In genomic region chr4:134701934-134702333, GRCm38 (mm10) we compare ENCODE assay signal across 8 mouse cellular contexts. TPM values are rescaled to one million over a fixed set of nuclear protein-coding genes. Genes with fewer than 3 reads are reported as not detected.
DNase-seq lines count a peak whose midpoint lies in the region; ATAC-seq and TF ChIP-seq lines count a peak whose summit lies in the region.

No protein-coding gene starts in this region.

- peak; percentile 79 for TF ChIP-seq CTCF in G1E (IDR thresholded peaks at IDR 0.05; ENCODE audit: low read depth, low read length)
- TF ChIP-seq CTCF in cerebellum, adult 2 months (IDR thresholded peaks at IDR 0.05; ENCODE audit: borderline replicate concordance, insufficient read depth, low read depth, low read length): peak; percentile 94
- TF ChIP-seq CTCF in layer of hippocampus, adult 2 months (conservative IDR thresholded peaks at IDR 0.05): peak; percentile 99

- peaks cover 32% of the 10 kb centered on the region for H3K27me3 ChIP-seq in G1E (ENCODE audit: insufficient read depth, low read length)
- no peaks in the 10 kb centered on the region for H3K27me3 ChIP-seq in cerebellum, adult 2 months (ENCODE audit: control insufficient read depth, insufficient read depth, low read length)
- H3K27me3 ChIP-seq in forebrain, embryonic 16.5 days (replicated peaks; ENCODE audit: control insufficient read depth, insufficient read depth, low read length): peaks cover 4% of the 10 kb centered on the region; the same call in 1 of the 2 replicates
- peaks cover 13% of the 10 kb centered on the region; the same call in 1 of the 2 replicates for H3K27me3 ChIP-seq in lung, embryonic 16.5 days (ENCODE audit: control insufficient read depth, insufficient read depth, low read depth, low read length)

- H3K9ac ChIP-seq in forebrain, embryonic 16.5 days (replicated peaks; ENCODE audit: low read depth, low read length): no peak overlapping the region; the same call in 1 of the 2 replicates
- peak overlapping the region; percentile 42; the same call in 1 of the 2 replicates for H3K9ac ChIP-seq in lung, embryonic 16.5 days (ENCODE audit: low read length)

- ATAC-seq in G1E (ENCODE audit: extremely low read depth, insufficient number of reproducible peaks, low FRiP score, poor library complexity, severe bottlenecking): no peak
- ATAC-seq in forebrain, embryonic 16.5 days: no peak
- no peak for ATAC-seq in lung, embryonic 16.5 days (ENCODE audit: low read depth)

- peak overlapping the region; percentile 73 for H3K27ac ChIP-seq in cerebellum, adult 2 months (ENCODE audit: insufficient read depth, low read length)
- H3K27ac ChIP-seq in forebrain, embryonic 16.5 days (ENCODE audit: low read length): no peak overlapping the region
- peak overlapping the region; percentile 62 for H3K27ac ChIP-seq in layer of hippocampus, adult 2 months
- H3K27ac ChIP-seq in lung, embryonic 16.5 days (ENCODE audit: low read length): no peak overlapping the region

- DNase-seq in G1E (ENCODE audit: low spot score): no peak
- peak; percentile 83 to 87 for DNase-seq in cerebellum, adult 2 months
- DNase-seq in heart, postnatal 36 days: peak; percentile 79 to 83
- peak; percentile 72 to 78 for DNase-seq in layer of hippocampus, adult 2 months (ENCODE audit: low spot score in 2 of 2)
- DNase-seq in ovary, postnatal 14 days (ENCODE audit: low spot score): peak; percentile 62
- peak; percentile 71 for DNase-seq in thymus, postnatal 14 days

- H3K9me3 ChIP-seq in G1E (replicated peaks): peaks cover 27% of the 10 kb centered on the region
- H3K9me3 ChIP-seq in forebrain, embryonic 16.5 days (ENCODE audit: control insufficient read depth, low read length): no peaks in the 10 kb centered on the region
- H3K9me3 ChIP-seq in lung, embryonic 16.5 days (ENCODE audit: control insufficient read depth, low read length): no peaks in the 10 kb centered on the region

- TF ChIP-seq POLR2A in cerebellum, adult 2 months (IDR thresholded peaks at IDR 0.05; ENCODE audit: borderline replicate concordance, insufficient read depth, low read length): peak; percentile 21; the same call in 1 of the 2 replicates

- 4% methylated on average over 6 of the region's 6 CpGs for WGBS in cerebellum, adult 2 months
- 41% methylated on average over 6 of the region's 6 CpGs for WGBS in forebrain, embryonic 16.5 days
- 26% methylated on average over 6 of the region's 6 CpGs for WGBS in lung, embryonic 16.5 days

- no peaks in the 10 kb centered on the region for H3K36me3 ChIP-seq in G1E (replicated peaks)
- H3K36me3 ChIP-seq in forebrain, embryonic 16.5 days (ENCODE audit: control insufficient read depth, insufficient read depth): no peaks in the 10 kb centered on the region
- no peaks in the 10 kb centered on the region; the same call in 1 of the 2 replicates for H3K36me3 ChIP-seq in lung, embryonic 16.5 days (ENCODE audit: control insufficient read depth, insufficient read depth, low read length)

- peak overlapping the region; percentile 99 for H3K4me2 ChIP-seq in forebrain, embryonic 16.5 days (ENCODE audit: low read length)
- peak overlapping the region; percentile 100 for H3K4me2 ChIP-seq in lung, embryonic 16.5 days (ENCODE audit: low read depth, low read length)

- intact Hi-C loops in heart, postnatal 36 days (cut with DNase I): loop anchor here (2.0 to 5.0 kb wide), 4 partner anchors 65 to 650 kb away; partner anchors contain the start of gene Srrm1

- no peak overlapping the region for H3K4me3 ChIP-seq in G1E (ENCODE audit: low read depth, low read length)
- peak overlapping the region; percentile 83 for H3K4me3 ChIP-seq in cerebellum, adult 2 months (replicated peaks; ENCODE audit: insufficient read depth, low read depth, low read length)
- peak overlapping the region; percentile 72 for H3K4me3 ChIP-seq in forebrain, embryonic 16.5 days (replicated peaks; ENCODE audit: low read length)
- peak overlapping the region; percentile 88 for H3K4me3 ChIP-seq in layer of hippocampus, adult 2 months
- peak overlapping the region; percentile 68 for H3K4me3 ChIP-seq in lung, embryonic 16.5 days (ENCODE audit: low read length)

- no peaks in the 10 kb centered on the region; the same call in 1 of the 2 replicates for H3K4me1 ChIP-seq in G1E (ENCODE audit: insufficient read depth, low read depth, low read length)
- H3K4me1 ChIP-seq in cerebellum, adult 2 months (ENCODE audit: control insufficient read depth, insufficient read depth, low read length): peaks cover 17% of the 10 kb centered on the region
- H3K4me1 ChIP-seq in forebrain, embryonic 16.5 days (replicated peaks; ENCODE audit: control insufficient read depth, insufficient read depth, low read length): peaks cover 36% of the 10 kb centered on the region
- peaks cover 15% of the 10 kb centered on the region for H3K4me1 ChIP-seq in lung, embryonic 16.5 days (replicated peaks; ENCODE audit: control insufficient read depth, insufficient read depth, low read length)

RNA-seq across cellular contexts. Expression of gene Man1c1, which starts 2.2 kb away (rescaled TPM):
- total RNA-seq in G1E (2014; fragmentation: Nextera tagmentation) (not detected in 2 replicates), G1E (2017) (0.05 TPM in 1 of 2 replicates, not detected in the other)
- polyA plus RNA-seq in G1E (2012): not detected in 2 replicates
- polyA plus RNA-seq in cerebellum, adult 2 months (2012; rRNA removed): 30.1 and 36.3 TPM in 2 replicates
- 2.3 and 2.9 TPM in 2 replicates for polyA plus RNA-seq in forebrain, embryonic 16.5 days (2015; fragmentation: Nextera tagmentation; extraction: Ambion mirVana)
- 10 to 100 TPM; 22.0 to 23.2 TPM for total RNA-seq in heart, postnatal 36 days (2021)
- total RNA-seq in layer of hippocampus, adult 2 months (2021): 10 to 100 TPM; 22.1 to 25.1 TPM
- 1.9 and 2.1 TPM in 2 replicates for polyA plus RNA-seq in lung, embryonic 16.5 days (2015; fragmentation: Nextera tagmentation; extraction: Ambion mirVana)

Comparison
In these comparisons a context has a peak if more than half of its experiments do, and no peak if none do; other contexts are left out.
1. H3K27ac ChIP-seq: peak in cerebellum, adult 2 months (single experiment) and layer of hippocampus, adult 2 months (single experiment); none in forebrain, embryonic 16.5 days (single experiment) and lung, embryonic 16.5 days (single experiment).
2. Peak in every context shown above with its lines, with median percentiles within 50 percentile points of each other: CTCF ChIP-seq.